Mouse (Mus musculus) thymus, adult 18-20 months (tissue): ENCODE measurements around the gene Prkcz.

Source experiments
- DNase-seq, 2 experiments: peaks; one replicate each; pipeline ENCODE4 v3.0.0; 2022; ENCODE audit warnings: mixed read lengths in 2 of 2

Gene Prkcz

GRCm38 (mm10) chr4:155239494-155239893 is 121.7 kb downstream of the Prkcz start:
- DNase-seq: no peak

GRCm38 (mm10) chr4:155238276-155238675 is 122.9 kb downstream of the Prkcz start:
- DNase-seq: no peak

- DNase-seq: no peak
Observed at GRCm38 (mm10) chr4:155236737-155237385, 124.3 kb downstream of the Prkcz start.

DNA sequence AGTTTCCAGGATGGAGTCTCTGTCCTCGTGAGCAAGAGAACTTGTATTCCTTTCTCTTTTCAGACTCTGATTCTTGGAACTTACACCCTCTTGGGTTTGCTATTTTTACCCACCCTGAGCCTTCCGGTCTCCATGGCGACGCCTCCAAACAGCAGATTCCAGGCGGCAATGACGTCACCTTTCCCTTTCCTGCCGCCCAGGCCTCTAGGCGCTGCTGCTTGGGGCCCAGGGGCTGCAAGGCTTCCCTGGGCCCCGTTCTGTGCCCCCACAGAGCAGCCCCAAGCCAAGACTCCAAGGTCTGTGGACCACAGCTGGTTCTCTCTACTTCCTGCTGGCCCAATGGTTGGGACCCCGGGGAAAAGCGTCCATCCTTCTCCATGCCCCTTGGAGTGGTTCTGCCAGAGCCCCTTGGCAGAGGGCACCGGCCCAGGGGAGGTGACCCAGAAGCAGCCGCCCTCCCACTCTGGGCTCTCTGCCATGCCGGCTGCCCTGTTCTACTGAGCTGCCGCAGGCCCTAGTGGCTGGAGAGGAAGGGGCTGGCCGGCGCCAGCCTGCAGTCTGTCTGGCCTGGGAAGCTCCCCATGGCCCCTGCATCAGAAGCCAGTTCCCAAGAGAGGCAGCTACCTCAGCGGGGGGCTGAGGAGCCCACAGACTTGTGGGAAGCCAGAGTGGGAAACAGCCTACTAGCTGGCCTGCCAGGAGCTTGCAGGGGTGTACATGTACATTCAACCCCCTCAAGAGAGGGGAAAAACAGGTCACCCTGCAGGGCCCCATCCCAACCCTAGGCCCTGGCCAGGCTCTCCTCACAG is 125.6 kb downstream of the Prkcz start:
- peak; percentile 44 to 61 for DNase-seq

DNA sequence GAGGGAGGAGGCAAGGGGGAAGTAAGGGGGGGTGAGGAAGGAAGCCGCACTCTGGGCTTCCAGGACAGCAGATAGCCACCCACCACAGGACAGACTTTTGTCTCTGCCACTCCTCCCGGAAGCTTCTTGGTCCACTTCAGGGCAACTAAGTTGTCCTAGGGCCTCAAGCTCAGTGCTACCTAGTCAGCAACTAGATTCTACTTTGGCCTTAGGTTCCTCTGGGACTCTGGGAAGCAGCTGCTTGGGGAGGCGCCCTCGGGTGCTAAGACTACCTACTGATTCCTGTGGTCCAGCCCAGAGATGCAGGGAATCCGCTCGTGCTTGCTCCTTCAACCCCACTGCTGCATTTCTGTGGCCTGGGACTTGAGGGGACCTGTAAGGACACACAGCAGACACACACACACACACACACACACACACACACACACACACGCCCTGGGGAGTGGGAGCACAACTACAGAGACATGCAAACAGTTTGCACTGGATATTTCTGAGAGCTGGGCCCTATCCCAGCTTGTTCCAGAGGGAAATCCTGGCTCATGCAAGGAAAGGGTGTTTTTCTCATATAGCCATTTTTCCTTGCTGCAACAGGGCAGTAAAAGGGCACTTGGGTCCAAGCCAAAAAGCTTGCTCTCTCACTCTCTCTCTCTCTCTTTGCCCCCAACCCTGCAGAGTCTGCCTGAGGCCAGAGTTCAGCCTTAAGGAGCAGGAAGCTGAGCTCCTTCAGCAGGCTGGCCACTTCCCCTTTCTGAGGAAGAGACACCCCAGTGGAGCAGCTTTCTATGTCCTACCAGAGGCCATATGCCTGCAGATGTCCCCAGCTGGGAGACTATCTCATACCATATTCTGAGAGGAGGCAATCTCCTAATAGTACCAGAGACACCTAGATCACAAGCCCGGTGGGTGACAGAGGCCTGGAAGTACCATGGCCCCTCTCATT is 126.5 kb downstream of the Prkcz start:
- DNase-seq: no peak

DNA sequence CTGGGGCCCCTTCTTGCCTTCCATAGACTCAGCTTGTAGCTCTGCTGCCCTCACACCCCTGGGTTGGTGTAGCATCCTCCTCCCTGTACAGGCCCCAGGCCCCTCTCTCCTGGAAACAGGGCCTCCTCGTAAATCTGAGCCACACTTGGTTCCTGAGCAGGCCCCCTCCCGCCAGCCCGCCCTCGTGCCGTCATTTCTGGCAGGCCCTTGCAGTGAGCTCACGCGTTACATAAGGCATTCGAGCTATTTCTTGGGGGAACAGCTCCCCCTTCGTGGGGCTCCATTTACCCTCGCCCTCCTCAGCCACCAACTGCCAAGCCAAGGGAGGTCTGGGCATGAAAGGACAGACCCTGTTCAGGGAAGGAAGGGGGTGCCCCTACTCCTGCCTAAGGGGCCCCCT is 127.3 kb downstream of the Prkcz start:
- no peak for DNase-seq

- DNase-seq: no peak
Observed at GRCm38 (mm10) chr4:155228461-155228860, 132.7 kb downstream of the Prkcz start.

- DNase-seq: no peak
Observed at GRCm38 (mm10) chr4:155227986-155228385, 133.2 kb downstream of the Prkcz start.

DNA sequence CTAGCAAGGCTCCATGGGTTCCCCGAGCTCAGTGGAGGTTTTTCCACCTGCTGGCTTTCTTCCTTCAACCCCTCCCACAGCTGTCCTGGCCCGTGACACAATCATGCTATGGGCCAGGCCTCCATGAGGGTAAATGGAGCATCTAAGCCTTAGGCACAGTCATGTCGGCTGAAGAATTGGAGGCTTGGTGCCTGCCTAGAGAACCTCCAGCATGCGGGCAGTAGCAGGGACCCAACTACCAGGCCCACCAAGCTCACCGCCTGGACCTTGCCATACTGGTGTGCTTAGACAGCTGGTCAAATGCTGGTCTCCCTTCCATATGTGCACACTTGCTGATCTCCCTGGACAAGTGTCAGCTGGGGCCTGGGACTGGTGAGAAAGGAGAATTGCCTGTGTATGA is 135.2 kb downstream of the Prkcz start:
- no peak for DNase-seq

GRCm38 (mm10) chr4:155223594-155224528 is 137.3 kb downstream of the Prkcz start:
- no peak for DNase-seq

DNA sequence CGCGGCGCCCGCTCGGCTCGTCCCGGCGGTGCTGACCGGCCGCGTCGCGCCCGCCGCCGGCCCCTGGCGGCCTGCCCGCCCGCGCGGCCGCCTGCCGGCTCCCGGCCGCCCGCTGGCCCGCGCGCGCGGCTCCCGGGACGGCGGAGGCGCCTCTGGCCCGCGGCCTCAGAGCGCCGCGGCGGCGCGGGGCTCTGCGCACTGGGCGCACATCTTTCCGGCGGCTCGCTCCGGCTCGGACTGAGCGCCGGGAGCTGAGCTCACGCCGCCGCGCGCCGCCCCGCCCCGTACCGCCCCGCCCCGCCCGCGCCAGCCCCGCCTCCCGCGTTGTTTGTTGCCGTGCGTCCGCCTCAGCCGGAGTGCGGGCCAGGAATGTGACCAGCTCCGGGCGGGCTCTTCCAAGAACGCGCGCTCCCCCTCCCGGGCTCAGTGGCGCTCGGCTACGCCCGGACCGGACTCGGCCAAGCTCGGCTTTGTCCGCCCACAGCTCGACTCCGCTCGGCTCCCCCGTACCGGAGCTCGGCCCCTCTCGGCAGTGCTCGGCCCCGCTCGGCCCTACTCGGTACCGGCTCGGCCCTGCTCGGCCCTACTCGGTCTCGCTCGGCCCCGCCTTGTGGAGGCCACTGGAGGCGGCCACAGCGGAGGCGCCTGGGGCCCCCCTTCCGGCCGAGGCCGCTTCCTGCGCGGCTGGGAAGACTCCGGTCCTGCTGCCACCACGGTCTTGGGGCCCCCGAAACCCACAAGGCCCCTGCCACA is 138.1 kb downstream of the Prkcz start:
- DNase-seq: peak; percentile 96 to 97

DNA sequence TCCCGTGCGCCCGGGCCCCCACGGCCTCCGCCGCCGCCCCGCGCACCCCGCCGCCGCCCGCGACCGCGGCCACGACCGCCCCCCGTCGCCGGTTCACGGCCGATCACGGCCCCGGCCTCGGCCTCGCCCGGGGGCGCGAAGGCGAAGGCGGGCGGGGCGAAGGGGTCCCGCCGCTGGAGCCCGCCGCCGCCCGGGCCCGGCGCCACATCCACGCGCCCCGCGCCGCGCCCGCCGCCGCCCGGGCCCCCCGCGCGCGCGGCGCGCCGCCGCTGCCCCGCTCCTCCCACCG is 138.7 kb downstream of the Prkcz start, which contains the start of gene Ski:
Gene Ski, minus strand, starts transcription at position 41 of the 289 bp plus-strand sequence.
- DNase-seq: no peak

DNA sequence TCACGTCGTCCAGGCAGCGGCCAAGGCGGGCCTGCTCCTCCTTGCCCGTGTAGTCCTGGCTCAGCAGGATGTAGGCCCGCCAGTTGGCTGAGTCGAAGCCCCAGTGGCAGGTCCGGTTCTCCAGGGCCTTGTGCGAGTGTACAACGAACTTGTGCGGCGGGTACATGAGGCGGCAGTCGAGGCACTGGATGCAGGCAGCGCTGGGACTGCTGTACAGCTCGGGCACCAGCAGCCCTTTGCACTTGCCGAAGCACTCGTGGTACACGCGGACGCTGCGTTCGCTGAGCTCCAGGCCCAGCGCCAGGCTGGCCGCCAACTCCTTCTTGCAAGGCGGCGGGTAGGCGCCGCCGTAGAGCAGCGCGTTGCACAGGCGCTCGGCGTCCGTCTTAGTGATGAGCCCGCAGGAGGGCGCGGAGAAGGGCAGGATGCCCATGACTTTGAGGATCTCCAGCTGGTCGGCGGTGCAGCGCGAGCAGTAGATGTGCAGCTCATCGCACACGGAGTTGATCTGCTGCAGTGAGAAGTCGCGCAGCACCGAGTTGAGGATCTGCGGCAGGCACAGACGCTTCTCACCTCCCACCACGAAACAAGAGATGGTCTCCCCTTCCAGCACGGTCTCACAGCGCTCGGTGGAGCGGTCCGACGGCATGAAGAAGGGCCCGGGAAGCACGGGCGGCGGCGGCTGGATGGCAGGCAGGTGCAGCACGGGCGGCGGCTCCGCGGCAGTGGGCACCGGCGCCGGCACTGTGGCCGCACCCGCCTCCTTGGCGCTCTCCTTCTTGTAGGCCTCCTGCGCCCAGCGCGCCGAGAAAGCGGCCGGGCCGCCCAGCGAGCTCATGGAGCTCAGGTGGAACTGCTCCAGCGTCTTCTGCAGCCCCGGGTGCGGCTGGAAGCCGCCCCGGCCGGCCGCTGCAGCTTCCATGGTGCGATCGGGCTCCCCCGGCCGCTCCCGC is 139.3 kb downstream of the Prkcz start:
- DNase-seq: peak; percentile 42 to 49

DNA sequence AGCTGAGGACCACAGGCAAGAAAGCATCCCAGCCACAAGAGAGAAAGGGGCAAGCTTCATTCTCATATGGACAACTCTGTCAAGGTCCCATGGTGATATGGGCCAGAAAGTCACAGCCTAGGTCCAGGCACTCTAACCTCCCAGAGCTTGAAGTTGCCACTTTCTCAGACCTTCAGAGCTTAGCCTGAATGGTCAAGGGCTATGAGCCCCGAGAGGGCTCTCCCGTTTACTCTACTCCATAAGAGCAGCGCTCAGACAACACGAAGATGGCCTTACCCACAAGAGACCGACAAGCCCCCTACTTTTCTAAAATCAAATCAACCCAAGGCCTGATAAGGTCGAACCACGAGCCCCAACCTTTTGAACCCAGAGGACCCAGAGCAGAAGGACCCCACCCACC is 140.1 kb downstream of the Prkcz start:
- DNase-seq: no peak

DNA sequence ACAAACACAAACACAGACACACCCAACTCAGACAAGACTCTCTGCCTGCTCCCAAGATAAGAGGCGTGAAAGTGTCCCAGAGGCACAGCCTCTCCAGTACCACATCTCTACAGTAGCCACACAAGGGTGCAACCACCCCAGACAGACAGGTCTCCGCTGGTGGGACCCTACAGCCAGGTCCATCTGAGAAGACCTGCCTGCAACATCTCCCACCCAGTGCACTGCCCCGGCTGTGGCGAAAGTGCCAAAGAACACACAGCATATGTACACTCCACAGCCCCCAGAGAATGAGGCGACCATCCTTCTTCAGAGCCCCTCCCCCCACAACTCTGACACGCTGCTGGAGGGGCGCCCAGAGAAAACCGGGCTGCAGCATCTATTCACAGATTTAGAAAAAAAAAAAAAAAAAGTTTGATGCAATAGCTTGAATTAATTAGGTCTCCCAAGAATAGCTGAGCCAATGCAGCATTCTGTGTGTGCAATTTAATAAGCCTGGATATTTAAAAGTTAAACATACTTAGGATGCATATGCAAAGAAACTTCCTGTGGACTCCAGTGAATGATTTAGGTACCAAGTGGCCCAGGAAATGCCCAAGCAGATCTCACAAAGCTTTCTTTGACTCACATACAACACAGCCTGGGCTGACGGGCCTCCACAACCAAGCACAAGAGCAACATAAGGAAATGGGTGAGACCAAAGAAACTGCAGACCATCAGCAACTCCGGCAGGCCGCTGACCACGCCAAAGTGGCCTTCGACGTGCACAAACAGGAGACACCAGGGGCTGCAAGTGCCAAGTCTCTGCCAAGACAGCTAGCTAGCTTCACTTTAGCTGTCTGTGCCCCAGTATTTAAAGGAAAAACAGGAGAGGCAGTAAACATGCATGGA is 140.7 kb downstream of the Prkcz start:
- DNase-seq: no peak

- no peak for DNase-seq
Observed at GRCm38 (mm10) chr4:155219271-155220212, 141.6 kb downstream of the Prkcz start.

- no peak for DNase-seq
Observed at GRCm38 (mm10) chr4:155218104-155218732, 142.9 kb downstream of the Prkcz start.
